Mouse (Mus musculus) midbrain, embryonic 11.5 days (tissue): Measurements from ENCODE around the gene Mapk8ip2. TPM values are rescaled to one million over a fixed set of nuclear protein-coding genes. Genes with fewer than 3 reads are reported as not detected.

Experiments
- ATAC-seq: fragments of 200-750 bp; cut with Nextera tagmentation; 2 replicates; pipeline ENCODE4 v1.8.0; 2017; ENCODE audit warnings: moderate TSS enrichment, moderate library complexity; ENCODE audit not compliant: low FRiP score
- DNase-seq: peaks from one replicate; pipeline ENCODE4 v3.0.0; 2015; ENCODE audit warnings: low spot score; ENCODE audit errors: missing footprints
- H3K27ac ChIP-seq: fragments of 300-500 bp; sonication (generic); 2 replicates; pipeline ENCODE4 v1.5.1; 2014; ENCODE audit warnings: low read depth, low read length
- H3K27me3 ChIP-seq: fragments of 300-500 bp; sonication (generic); 2 replicates; pipeline ENCODE4 v1.6.1; 2014; ENCODE audit warnings: mild to moderate bottlenecking, low read length, moderate library complexity, mixed read lengths; ENCODE audit not compliant: control insufficient read depth, insufficient read depth
- H3K36me3 ChIP-seq: fragments of 300-500 bp; sonication (generic); 2 replicates; pipeline ENCODE4 v1.6.1; 2014; ENCODE audit warnings: mild to moderate bottlenecking, low read length, moderate library complexity, mixed read lengths; ENCODE audit not compliant: control insufficient read depth, insufficient read depth
- H3K4me1 ChIP-seq: fragments of 300-500 bp; sonication (generic); 2 replicates; pipeline ENCODE4 v1.6.1; 2014; ENCODE audit warnings: low read length; ENCODE audit not compliant: control insufficient read depth, insufficient read depth
- H3K4me2 ChIP-seq: fragments of 300-500 bp; sonication (generic); 2 replicates; pipeline ENCODE4 v1.6.1; 2014; ENCODE audit warnings: mild to moderate bottlenecking, moderate library complexity
- H3K4me3 ChIP-seq: fragments of 300-500 bp; sonication (generic); 2 replicates; pipeline ENCODE4 v1.5.1; 2014; ENCODE audit warnings: low read depth, low read length
- H3K9ac ChIP-seq: fragments of 300-500 bp; sonication (generic); 2 replicates; pipeline ENCODE4 v1.6.1; 2014; ENCODE audit warnings: low read length
- H3K9me3 ChIP-seq: fragments of 300-500 bp; sonication (generic); 2 replicates; pipeline ENCODE4 v1.6.1; 2016; ENCODE audit warnings: low read length; ENCODE audit not compliant: control insufficient read depth
- WGBS: fragments of 180-500 bp; shearing (Covaris S2); extraction: QIAGEN DNeasy Blood & Tissue Kit; methylation state at CpG from one replicate; pipeline ENCODE4 v1.1.7; 2014; 5-methylcytosine and 5-hydroxymethylcytosine counted together
- polyA plus RNA-seq: library from polyadenylated mRNA; unstranded; fragments of >200 nt; fragmentation: Nextera tagmentation; extraction: Ambion mirVana; gene quantifications from 2 replicates; pipeline ENCODE4 v1.2.1, GENCODE M21; 2014

Mapk8ip2 gene
- polyA plus RNA-seq, 1 experiment from 2014 or later, result 23.6 TPM

DNA sequence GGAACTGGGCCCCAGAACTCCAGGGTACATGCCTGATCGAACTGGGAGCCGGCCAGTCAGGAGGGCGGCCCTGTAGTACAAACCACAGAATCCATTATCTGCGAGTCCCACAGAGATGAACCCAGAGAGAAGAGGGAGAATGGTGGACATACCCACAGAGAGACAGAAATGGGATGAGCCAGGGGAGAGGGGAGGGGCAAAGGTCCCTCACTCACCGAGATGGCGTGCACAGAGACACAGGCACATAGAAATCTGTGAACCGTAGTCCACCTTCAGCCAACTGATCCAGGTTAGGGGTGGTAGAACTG lies 21.5 kb downstream of the Mapk8ip2 start:
- H3K27me3 ChIP-seq, result no peaks in the 10 kb centered on the region
- peaks cover 5% of the 10 kb centered on the region; the same call in 1 of the 2 replicates for H3K4me1 ChIP-seq
- no peak overlapping the region for H3K9ac ChIP-seq
- no peaks in the 10 kb centered on the region for H3K9me3 ChIP-seq
- ATAC-seq (no peak), DNase-seq (no peak)
- H3K36me3 ChIP-seq, result no peaks in the 10 kb centered on the region
- no peak overlapping the region for H3K27ac ChIP-seq
- H3K4me3 ChIP-seq, result peak overlapping the region; percentile 46; the same call in 1 of the 2 replicates
- 89% methylated on average over 7 of the region's 7 CpGs for WGBS
- peak overlapping the region; percentile 85 for H3K4me2 ChIP-seq

DNA sequence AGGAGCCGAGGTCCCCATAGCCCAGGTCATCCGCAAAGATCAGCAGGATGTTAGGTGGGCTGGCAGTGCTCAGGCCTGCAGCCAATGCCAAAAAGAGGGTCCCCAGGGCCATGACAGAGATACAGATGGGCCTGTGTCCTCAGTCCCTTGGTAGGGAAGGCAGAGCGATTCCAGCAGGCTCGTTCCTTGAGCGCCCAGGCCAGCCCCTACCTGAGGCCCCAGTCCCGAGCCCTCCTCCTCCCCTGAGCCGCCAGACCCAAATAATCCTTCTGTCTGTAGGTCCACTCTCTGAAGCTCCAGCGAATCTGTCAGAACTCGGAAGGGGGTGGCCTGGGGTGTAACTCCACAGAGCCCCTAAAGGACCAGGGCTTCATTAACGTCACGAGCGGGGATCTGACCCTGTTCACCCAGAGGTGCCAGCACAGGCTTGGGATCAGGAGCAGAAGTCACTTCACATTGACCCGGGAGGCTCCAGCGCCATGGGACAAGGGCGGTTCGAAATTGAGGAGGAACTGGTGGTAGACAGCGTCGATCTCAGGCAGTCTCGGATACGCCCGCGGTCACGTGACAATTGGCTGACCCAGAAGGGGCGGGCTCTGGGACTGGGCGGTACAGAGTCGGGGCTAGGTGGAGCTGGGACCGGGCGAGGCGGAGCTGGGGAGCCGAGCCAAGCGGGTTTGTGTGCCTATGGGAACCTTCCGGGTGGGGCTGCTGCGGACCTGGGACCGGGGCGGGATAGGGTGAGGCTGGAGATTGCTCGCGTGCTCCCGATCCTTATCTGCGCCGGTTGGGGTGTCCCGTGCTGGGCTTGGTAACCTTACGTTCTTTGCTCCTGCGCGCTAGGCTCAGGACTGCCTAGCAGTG lies 22.1 kb downstream of the Mapk8ip2 start:
- Histone ChIP-seq H3K4me3 (peak overlapping the region; percentile 46), H3K9ac (peak overlapping the region; percentile 70), H3K36me3 (no peaks in the 10 kb centered on the region), H3K4me1 (peaks cover 5% of the 10 kb centered on the region; the same call in 1 of the 2 replicates), H3K27ac (no peak overlapping the region; the same call in 1 of the 2 replicates), H3K4me2 (peak overlapping the region; percentile 85), H3K27me3 (no peaks in the 10 kb centered on the region), H3K9me3 (no peaks in the 10 kb centered on the region)
- 10% methylated on average over 44 of the region's 44 CpGs for WGBS
- ATAC-seq (peak; percentile 97), DNase-seq (peak; percentile 98)

DNA sequence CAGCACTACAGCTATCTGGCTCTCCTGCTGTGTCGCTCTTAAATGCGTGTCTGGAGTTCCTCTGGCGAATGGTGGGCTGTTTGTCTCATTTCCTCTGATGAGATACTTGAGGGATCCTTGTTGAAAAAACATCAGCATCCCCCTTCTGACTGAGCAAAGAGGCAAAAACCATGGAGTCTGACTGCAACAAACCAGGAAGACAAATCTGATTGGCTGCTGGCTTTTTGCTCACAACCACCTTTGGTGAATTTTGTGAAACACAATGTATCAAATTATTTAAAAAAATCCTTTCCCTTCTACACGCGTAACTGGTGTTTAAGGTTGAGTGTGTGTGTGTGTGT lies 22.7 kb downstream of the Mapk8ip2 start:
- no peaks in the 10 kb centered on the region for H3K27me3 ChIP-seq
- H3K9ac ChIP-seq, result peak overlapping the region; percentile 70
- peak overlapping the region; percentile 46 for H3K4me3 ChIP-seq
- ATAC-seq (no peak), DNase-seq (no peak)
- no peaks in the 10 kb centered on the region for H3K9me3 ChIP-seq
- H3K27ac ChIP-seq, result no peak overlapping the region
- H3K4me1 ChIP-seq, result peaks cover 5% of the 10 kb centered on the region; the same call in 1 of the 2 replicates
- peak overlapping the region; percentile 85 for H3K4me2 ChIP-seq
- no peaks in the 10 kb centered on the region for H3K36me3 ChIP-seq
- 8% methylated on average over 5 of the region's 5 CpGs for WGBS

DNA sequence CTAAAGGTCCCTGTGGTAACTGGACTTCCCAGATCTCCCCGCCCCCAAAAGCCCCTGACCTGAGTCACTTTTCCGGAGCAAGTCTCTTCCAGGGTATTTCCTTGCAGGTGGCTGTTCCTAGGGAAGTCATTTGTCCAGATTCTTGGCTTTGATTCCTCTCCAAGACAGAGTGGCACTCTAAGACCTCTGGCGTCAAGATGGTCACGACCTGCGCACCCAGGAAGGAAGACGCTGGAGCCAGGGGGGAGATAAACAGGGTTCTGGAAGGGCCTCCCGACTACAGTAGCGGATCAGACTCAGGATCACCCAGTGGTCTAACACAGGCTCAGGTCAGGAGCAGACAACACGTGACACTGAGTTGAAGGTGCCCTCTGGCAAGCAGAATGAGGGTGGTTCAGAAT lies 23.4 kb downstream of the Mapk8ip2 start, which contains the start of gene Arsa:
Gene Arsa (minus strand): TSS at position 335 of the 401 bp plus-strand sequence.
- 28% methylated on average over 9 of the region's 9 CpGs for WGBS
- ATAC-seq, result no peak
- Histone ChIP-seq H3K36me3 (no peaks in the 10 kb centered on the region), H3K27me3 (no peaks in the 10 kb centered on the region), H3K27ac (no peak within 1 kb of the TSS), H3K4me1 (peaks cover 5% of the 10 kb centered on the region; the same call in 1 of the 2 replicates), H3K4me3 (peak within 1 kb of the TSS; percentile 46), H3K4me2 (peak within 1 kb of the TSS; percentile 85), H3K9ac (peak within 1 kb of the TSS; percentile 70), H3K9me3 (no peaks in the 10 kb centered on the region)
- no peak for DNase-seq

DNA sequence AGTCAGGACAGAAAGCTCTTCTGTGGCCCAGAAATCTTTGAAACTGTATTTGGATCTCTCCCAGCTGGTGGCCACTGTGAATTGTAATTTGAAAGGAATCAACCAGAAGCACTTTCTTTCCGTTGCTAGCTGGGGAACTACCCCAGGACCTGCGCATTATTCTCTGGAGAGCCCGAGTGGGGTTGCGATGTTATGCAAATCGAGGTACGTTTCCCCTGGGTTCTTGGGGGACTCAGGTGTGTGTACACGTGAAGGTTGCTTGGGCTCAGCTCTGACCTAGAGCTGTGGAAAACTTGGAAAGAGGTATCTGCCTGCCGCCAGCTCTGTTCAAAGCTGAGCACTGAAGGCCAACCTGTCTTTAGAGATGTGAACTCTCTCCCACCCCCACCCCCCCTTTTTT lies 24.1 kb downstream of the Mapk8ip2 start:
- ATAC-seq, result no peak
- WGBS, result 48% methylated on average over 8 of the region's 8 CpGs
- H3K9me3 ChIP-seq, result no peaks in the 10 kb centered on the region

DNA sequence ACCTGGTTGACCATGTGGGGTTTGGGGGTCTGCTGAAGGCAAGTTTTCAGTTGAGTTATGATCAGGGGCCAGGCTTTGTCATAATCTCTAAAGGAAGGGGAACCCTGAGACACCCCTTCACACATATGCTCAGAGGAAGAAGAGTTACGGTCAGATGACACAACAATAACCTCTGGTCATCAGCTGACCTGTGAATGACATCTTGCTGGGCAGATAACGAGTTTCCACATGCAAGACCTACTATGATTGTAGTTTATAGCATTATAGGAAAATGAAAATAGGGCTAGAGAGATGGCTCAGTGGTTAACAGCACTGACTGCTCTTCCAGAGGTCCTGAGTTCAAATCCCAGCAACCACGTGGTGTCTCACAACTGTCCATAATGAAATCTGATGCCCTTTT lies 24.9 kb downstream of the Mapk8ip2 start:
- Histone ChIP-seq H3K4me2 (no peak overlapping the region), H3K4me1 (peaks cover 5% of the 10 kb centered on the region; the same call in 1 of the 2 replicates), H3K27me3 (no peaks in the 10 kb centered on the region), H3K9ac (no peak overlapping the region), H3K36me3 (no peaks in the 10 kb centered on the region), H3K4me3 (no peak overlapping the region), H3K9me3 (no peaks in the 10 kb centered on the region), H3K27ac (no peak overlapping the region)
- WGBS, result 80% methylated on average over 3 of the region's 3 CpGs
- no peak for ATAC-seq
- no peak for DNase-seq

More for the DNA sequence above, 24.1 kb downstream of the Mapk8ip2 start:
- no peak overlapping the region for H3K27ac ChIP-seq
- H3K9ac ChIP-seq, result no peak overlapping the region
- no peak overlapping the region for H3K4me3 ChIP-seq
- no peaks in the 10 kb centered on the region for H3K36me3 ChIP-seq
- peaks cover 5% of the 10 kb centered on the region; the same call in 1 of the 2 replicates for H3K4me1 ChIP-seq
- H3K27me3 ChIP-seq, result no peaks in the 10 kb centered on the region
- no peak for DNase-seq
- no peak overlapping the region for H3K4me2 ChIP-seq

DNA sequence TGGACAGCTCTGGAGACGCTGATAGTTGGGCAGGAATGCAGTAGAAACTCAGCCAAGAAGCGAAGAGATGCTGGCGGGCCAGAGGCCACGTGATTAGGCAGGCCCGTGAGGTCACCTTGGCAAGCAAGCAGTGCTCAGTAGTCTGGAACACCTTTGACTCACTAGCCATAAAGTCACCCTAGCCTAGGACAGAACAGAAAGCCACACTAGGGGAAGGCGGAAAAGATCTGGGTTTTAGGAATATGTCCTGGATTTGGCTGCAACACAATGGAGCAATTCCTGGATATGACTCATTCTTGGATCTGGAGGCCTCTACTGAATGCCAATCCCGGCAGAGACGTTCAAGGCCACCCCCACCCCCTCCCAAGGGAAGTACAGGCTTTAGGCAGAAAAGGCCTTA lies 26.9 kb downstream of the Mapk8ip2 start:
- DNase-seq (no peak), ATAC-seq (no peak)
- Histone ChIP-seq H3K36me3 (no peaks in the 10 kb centered on the region), H3K27me3 (no peaks in the 10 kb centered on the region), H3K4me2 (no peak overlapping the region), H3K9me3 (no peaks in the 10 kb centered on the region), H3K4me3 (no peak overlapping the region), H3K9ac (no peak overlapping the region), H3K4me1 (peaks cover 2% of the 10 kb centered on the region; the same call in 1 of the 2 replicates), H3K27ac (no peak overlapping the region)
- 85% methylated on average over 8 of the region's 8 CpGs for WGBS

DNA sequence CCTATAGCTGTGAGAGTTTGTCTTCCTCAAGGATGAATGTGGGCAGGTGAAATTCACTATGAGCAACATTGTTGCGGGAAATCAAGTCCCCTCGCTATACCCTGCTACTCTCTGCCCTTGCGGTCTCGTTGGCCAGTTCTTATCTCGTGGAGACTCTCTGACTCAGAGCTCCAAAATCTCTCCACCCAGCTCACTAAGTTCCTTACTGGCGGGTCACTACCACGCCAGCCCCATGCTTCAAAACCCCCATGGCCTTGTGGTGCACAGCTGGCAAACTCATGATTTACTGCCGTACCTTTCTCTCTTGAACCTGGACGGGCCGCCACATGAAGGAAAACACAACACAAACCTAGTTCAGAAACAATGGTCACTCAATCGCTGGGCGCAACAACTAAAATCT lies 34.5 kb downstream of the Mapk8ip2 start:
- WGBS, result 80% methylated on average over 12 of the region's 12 CpGs
- no peaks in the 10 kb centered on the region for H3K27me3 ChIP-seq
- H3K9ac ChIP-seq, result no peak overlapping the region
- ATAC-seq, result no peak
- no peaks in the 10 kb centered on the region for H3K36me3 ChIP-seq
- H3K4me1 ChIP-seq, result no peaks in the 10 kb centered on the region
- no peak for DNase-seq
- H3K9me3 ChIP-seq, result no peaks in the 10 kb centered on the region
- H3K4me2 ChIP-seq, result no peak overlapping the region
- no peak overlapping the region for H3K27ac ChIP-seq
- no peak overlapping the region for H3K4me3 ChIP-seq

DNA sequence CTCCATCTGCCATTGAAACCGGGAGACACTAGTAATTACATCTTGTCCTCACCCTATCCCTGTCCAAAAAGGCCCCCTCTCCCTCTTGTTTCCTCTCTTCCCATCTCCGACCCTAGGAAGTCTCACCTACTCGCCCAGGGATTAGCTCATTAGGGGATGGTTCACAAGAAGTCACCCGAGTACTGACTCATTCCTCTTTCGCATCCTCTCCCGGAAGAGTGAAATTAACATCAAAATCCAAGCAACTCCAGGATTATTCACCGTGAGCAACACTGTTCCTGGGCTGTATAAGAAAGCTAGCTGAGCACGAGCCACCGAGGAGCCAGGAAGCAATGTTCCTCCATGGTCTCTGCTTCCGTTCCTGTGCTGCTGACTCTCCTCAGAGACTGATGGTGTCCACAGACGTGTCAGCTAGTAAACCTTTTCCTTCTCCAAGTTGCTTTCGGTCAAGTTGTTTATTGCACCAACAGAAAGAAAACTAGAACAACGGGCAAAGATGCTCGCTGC lies 35.0 kb downstream of the Mapk8ip2 start:
- ATAC-seq, result no peak
- Histone ChIP-seq H3K9me3 (no peaks in the 10 kb centered on the region), H3K4me2 (no peak overlapping the region), H3K4me3 (no peak overlapping the region), H3K36me3 (no peaks in the 10 kb centered on the region), H3K4me1 (no peaks in the 10 kb centered on the region), H3K27ac (no peak overlapping the region), H3K9ac (no peak overlapping the region), H3K27me3 (no peaks in the 10 kb centered on the region)
- DNase-seq, result no peak
- 57% methylated on average over 14 of the region's 14 CpGs for WGBS
